Mouse (Mus musculus) thymus, adult 2 months (tissue): ENCODE results near the gene Tlcd1. TPM values are rescaled to one million over a fixed set of nuclear protein-coding genes. Genes with fewer than 3 reads are reported as not detected.

Source experiments
- DNase-seq: peaks from one replicate; pipeline ENCODE4 v3.0.0; 2021
- H3K27ac ChIP-seq: fragments of 200-500 bp; 2 replicates; pipeline ENCODE4 v1.5.1; 2012; ENCODE audit warnings: low read length, control low read depth; ENCODE audit not compliant: control insufficient read depth, insufficient read depth
- H3K27me3 ChIP-seq: fragments of 200-500 bp; 2 replicates; pipeline ENCODE4 v1.6.1; 2012; ENCODE audit warnings: mild to moderate bottlenecking, low read length, moderate library complexity, mixed read lengths; ENCODE audit not compliant: control insufficient read depth, insufficient read depth
- H3K36me3 ChIP-seq: fragments of 200-500 bp; 2 replicates; pipeline ENCODE4 v1.6.1; 2012; ENCODE audit warnings: mild to moderate bottlenecking, low read length, moderate library complexity; ENCODE audit not compliant: control insufficient read depth, insufficient read depth
- H3K4me1 ChIP-seq: fragments of 200-500 bp; replicated peaks from 2 replicates; pipeline ENCODE4 v1.6.1; 2012; ENCODE audit warnings: low read length; ENCODE audit not compliant: control insufficient read depth, insufficient read depth
- H3K4me3 ChIP-seq: fragments of 200-500 bp; 2 replicates; pipeline ENCODE4 v1.5.1; 2012; ENCODE audit warnings: mild to moderate bottlenecking, low read length, control low read depth, moderate library complexity; ENCODE audit not compliant: control insufficient read depth, insufficient read depth
- CTCF ChIP-seq: fragments of 200-500 bp; IDR thresholded peaks from 2 replicates; pipeline ENCODE4 v1.5.1; 2012; ENCODE audit warnings: mild to moderate bottlenecking, control low read depth, low read length, moderate library complexity, borderline replicate concordance; ENCODE audit not compliant: control insufficient read depth, poor library complexity, insufficient read depth; ENCODE audit errors: extremely low read depth
- POLR2A ChIP-seq: fragments of 200-500 bp; IDR thresholded peaks from 2 replicates; pipeline ENCODE4 v1.6.1; 2012; ENCODE audit warnings: mild to moderate bottlenecking, low read length, control low read depth, moderate library complexity; ENCODE audit not compliant: control insufficient read depth, poor library complexity, insufficient read depth; ENCODE audit errors: extremely low read depth
- WGBS: fragments of 180-500 bp; shearing (Covaris S2); methylation state at CpG from one replicate; pipeline ENCODE4 v1.1.7; 2018; 5-methylcytosine and 5-hydroxymethylcytosine counted together
- polyA plus RNA-seq: library from polyadenylated mRNA; depleted of rRNA; stranded (reverse); fragments of >200 nt; gene quantifications from 2 replicates; pipeline ENCODE4 v1.2.3, GENCODE M21; 2012

The Tlcd1 gene
- polyA plus RNA-seq, 1 experiment = 30.0 TPM

GRCm38 (mm10) chr11:78172748-78173383 lies 3.6 kb upstream of the Tlcd1 start:
- no peak for DNase-seq
- H3K4me3 ChIP-seq = no peak overlapping the region

DNA sequence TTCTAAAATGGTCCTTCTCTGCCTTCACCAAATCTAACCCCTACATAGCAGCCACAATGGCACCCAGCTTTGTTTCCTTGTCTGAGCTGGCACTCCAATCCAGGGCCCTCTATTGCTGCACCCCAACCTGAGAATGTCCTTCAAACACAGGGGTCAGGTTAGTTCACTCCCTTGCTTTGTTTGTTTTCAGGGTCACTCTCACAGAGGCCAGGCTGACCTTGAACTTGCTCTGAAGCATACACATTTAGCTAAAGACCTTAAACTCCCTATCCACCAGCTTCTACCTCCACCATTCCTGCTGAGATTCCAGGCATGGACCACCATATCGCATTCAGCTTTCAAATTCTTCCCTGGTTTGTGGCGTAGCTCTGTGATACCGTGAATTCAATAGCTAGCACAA lies 2.0 kb upstream of the Tlcd1 start:
- 76% methylated on average over 3 of the region's 3 CpGs for WGBS
- Histone ChIP-seq H3K4me1 (peaks cover 15% of the 10 kb centered on the region), H3K36me3 (no peaks in the 10 kb centered on the region; the same call in 1 of the 2 replicates), H3K27ac (no peak overlapping the region), H3K27me3 (no peaks in the 10 kb centered on the region), H3K4me3 (no peak overlapping the region)
- no peak for DNase-seq
- no peak for TF ChIP-seq CTCF
- TF ChIP-seq POLR2A = no peak

More at GRCm38 (mm10) chr11:78172748-78173383, 3.6 kb upstream of the Tlcd1 start:
- 97% methylated on average over 19 of the region's 19 CpGs for WGBS
- no peaks in the 10 kb centered on the region for H3K36me3 ChIP-seq
- peaks cover 16% of the 10 kb centered on the region for H3K4me1 ChIP-seq
- TF ChIP-seq POLR2A (no peak), CTCF (no peak)
- H3K27ac ChIP-seq = no peak overlapping the region
- no peaks in the 10 kb centered on the region for H3K27me3 ChIP-seq

DNA sequence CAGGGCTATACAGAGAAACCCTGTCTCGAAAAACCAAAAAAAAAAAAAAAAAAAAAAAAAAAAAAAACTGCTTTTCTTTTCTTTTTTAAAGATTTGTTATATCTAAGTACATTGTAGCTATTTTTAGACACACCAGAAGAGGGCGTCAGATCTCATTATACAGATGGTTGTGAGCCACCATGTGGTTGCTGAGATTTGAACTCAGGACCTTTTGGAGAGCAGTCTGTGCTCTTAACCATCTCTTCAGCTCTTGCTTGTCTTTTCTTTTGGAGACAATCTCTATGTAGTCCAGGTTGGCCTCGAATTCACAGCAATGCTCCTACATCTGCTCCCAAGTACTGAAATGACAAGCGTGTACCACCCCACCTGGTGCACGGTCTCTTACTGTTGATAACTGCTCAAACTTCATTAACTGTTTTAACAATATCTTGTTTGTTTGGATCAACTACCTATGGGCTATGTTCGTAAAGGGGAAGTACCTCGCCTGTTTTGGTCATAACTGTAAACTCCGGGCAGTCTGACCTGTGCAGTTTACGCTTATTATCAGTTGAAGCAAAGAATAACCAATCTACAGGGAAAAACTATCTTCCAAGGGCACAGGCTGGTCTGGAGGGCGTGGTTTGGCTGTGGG lies 625 bp upstream of the Tlcd1 start:
- no peaks in the 10 kb centered on the region for H3K27me3 ChIP-seq
- TF ChIP-seq CTCF = no peak
- TF ChIP-seq POLR2A = no peak
- peaks cover 12% of the 10 kb centered on the region for H3K36me3 ChIP-seq
- peak overlapping the region; percentile 35; the same call in 1 of the 2 replicates for H3K27ac ChIP-seq
- peaks cover 15% of the 10 kb centered on the region for H3K4me1 ChIP-seq
- peak overlapping the region; percentile 66; the same call in 1 of the 2 replicates for H3K4me3 ChIP-seq
- WGBS = 3% methylated on average over 10 of the region's 10 CpGs
- no peak for DNase-seq

- Histone ChIP-seq H3K36me3 (peaks cover 17% of the 10 kb centered on the region), H3K27me3 (no peaks in the 10 kb centered on the region), H3K4me1 (peaks cover 15% of the 10 kb centered on the region), H3K27ac (peak overlapping the region; percentile 55; the same call in 1 of the 2 replicates), H3K4me3 (peak overlapping the region; percentile 66)
- under 1% methylated on average over 23 of the region's 23 CpGs for WGBS
- TF ChIP-seq POLR2A (no peak), CTCF (no peak)
- no peak for DNase-seq
These were observed 407 bp downstream of the Tlcd1 start for GRCm38 (mm10) chr11:78176905-78177331.

- Histone ChIP-seq H3K27ac (no peak overlapping the region), H3K27me3 (no peaks in the 10 kb centered on the region), H3K4me1 (peaks cover 15% of the 10 kb centered on the region), H3K4me3 (peak overlapping the region; percentile 62), H3K36me3 (peaks cover 17% of the 10 kb centered on the region)
- TF ChIP-seq CTCF (no peak), POLR2A (no peak)
- no peak for DNase-seq
- 1% methylated on average over 10 of the region's 10 CpGs for WGBS
These were observed 926 bp downstream of the Tlcd1 start for GRCm38 (mm10) chr11:78177437-78177836.

- Histone ChIP-seq H3K36me3 (peaks cover 17% of the 10 kb centered on the region), H3K4me3 (peak overlapping the region; percentile 62), H3K27ac (peak overlapping the region; percentile 48), H3K27me3 (no peaks in the 10 kb centered on the region), H3K4me1 (peaks cover 15% of the 10 kb centered on the region)
- WGBS = 1% methylated on average over 75 of the region's 84 CpGs
- DNase-seq = peak; percentile 94
- TF ChIP-seq POLR2A = no peak
- TF ChIP-seq CTCF = peak; percentile 93
These were observed 1.7 kb downstream of the Tlcd1 start for GRCm38 (mm10) chr11:78177903-78178858.
